Mouse (Mus musculus): ENCODE measurements around the gene Med13l.

The Med13l gene

GRCm38 (mm10) chr5:118658256-118658837, 97.9 kb downstream of the Med13l start:
- no peak for DNase-seq (ENCODE audit: low read depth)

GRCm38 (mm10) chr5:118659713-118660112, 99.2 kb downstream of the Med13l start:
- DNase-seq (ENCODE audit: low read depth) = no peak

- DNase-seq (ENCODE audit: low read depth) = no peak
Measured at GRCm38 (mm10) chr5:118661751-118662150, 101.3 kb downstream of the Med13l start.

GRCm38 (mm10) chr5:118663999-118664398, 103.5 kb downstream of the Med13l start:
- no peak for DNase-seq (ENCODE audit: low read depth)

- DNase-seq (ENCODE audit: low read depth) = no peak
Measured at GRCm38 (mm10) chr5:118665023-118665422, 104.5 kb downstream of the Med13l start.

- DNase-seq (ENCODE audit: low read depth) = no peak
Measured at GRCm38 (mm10) chr5:118666437-118667207, 106.1 kb downstream of the Med13l start.

- no peak for DNase-seq (ENCODE audit: low read depth)
Measured at GRCm38 (mm10) chr5:118667863-118668262, 107.4 kb downstream of the Med13l start.

- DNase-seq (ENCODE audit: low read depth) = no peak
Measured at GRCm38 (mm10) chr5:118668931-118669330, 108.5 kb downstream of the Med13l start.

- DNase-seq (ENCODE audit: low read depth) = no peak
Measured at GRCm38 (mm10) chr5:118672111-118672510, 111.6 kb downstream of the Med13l start.

- no peak for DNase-seq (ENCODE audit: low read depth)
Measured at GRCm38 (mm10) chr5:118673859-118674258, 113.4 kb downstream of the Med13l start.

GRCm38 (mm10) chr5:118674321-118674720, 113.8 kb downstream of the Med13l start:
- no peak for DNase-seq (ENCODE audit: low read depth)

GRCm38 (mm10) chr5:118675697-118676096, 115.2 kb downstream of the Med13l start:
- no peak for DNase-seq (ENCODE audit: low read depth)

GRCm38 (mm10) chr5:118676151-118676918, 115.9 kb downstream of the Med13l start:
- no peak for DNase-seq (ENCODE audit: low read depth)

- no peak for DNase-seq (ENCODE audit: low read depth)
Measured at GRCm38 (mm10) chr5:118679283-118679835, 118.9 kb downstream of the Med13l start.

- no peak for DNase-seq (ENCODE audit: low read depth)
Measured at GRCm38 (mm10) chr5:118680853-118681252, 120.4 kb downstream of the Med13l start.

GRCm38 (mm10) chr5:118682007-118682406, 121.5 kb downstream of the Med13l start:
- no peak for DNase-seq (ENCODE audit: low read depth)

- DNase-seq (ENCODE audit: low read depth) = no peak
Measured at GRCm38 (mm10) chr5:118685145-118685544, 124.7 kb downstream of the Med13l start.

GRCm38 (mm10) chr5:118686021-118686420, 125.5 kb downstream of the Med13l start:
- no peak for DNase-seq (ENCODE audit: low read depth)

GRCm38 (mm10) chr5:118688886-118689835, 128.7 kb downstream of the Med13l start:
- no peak for DNase-seq (ENCODE audit: low read depth)

GRCm38 (mm10) chr5:118691025-118691709, 130.7 kb downstream of the Med13l start:
- DNase-seq (ENCODE audit: low read depth) = no peak

GRCm38 (mm10) chr5:118691710-118692040, 131.2 kb downstream of the Med13l start:
- DNase-seq (ENCODE audit: low read depth) = no peak
